Mouse (Mus musculus) heart, adult 2 months (tissue): ENCODE measurements around the gene Hba-x.

Experiments
- CTCF ChIP-seq: fragments of 200-600 bp; IDR thresholded peaks from 2 replicates; pipeline ENCODE4 v1.8.1; 2022; ENCODE audit warnings: antibody characterized with exemption, mild to moderate bottlenecking, moderate library complexity
- EP300 ChIP-seq: fragments of 200-500 bp; IDR thresholded peaks from 2 replicates; pipeline ENCODE4 v1.6.1; 2011; ENCODE audit warnings: low read depth, low read length, control low read depth; ENCODE audit not compliant: insufficient read depth
- POLR2A ChIP-seq: fragments of 200-500 bp; IDR thresholded peaks from 2 replicates; pipeline ENCODE4 v1.6.1; 2011; ENCODE audit warnings: mild to moderate bottlenecking, low read depth, low read length, control low read depth; ENCODE audit not compliant: insufficient read depth

DNA sequence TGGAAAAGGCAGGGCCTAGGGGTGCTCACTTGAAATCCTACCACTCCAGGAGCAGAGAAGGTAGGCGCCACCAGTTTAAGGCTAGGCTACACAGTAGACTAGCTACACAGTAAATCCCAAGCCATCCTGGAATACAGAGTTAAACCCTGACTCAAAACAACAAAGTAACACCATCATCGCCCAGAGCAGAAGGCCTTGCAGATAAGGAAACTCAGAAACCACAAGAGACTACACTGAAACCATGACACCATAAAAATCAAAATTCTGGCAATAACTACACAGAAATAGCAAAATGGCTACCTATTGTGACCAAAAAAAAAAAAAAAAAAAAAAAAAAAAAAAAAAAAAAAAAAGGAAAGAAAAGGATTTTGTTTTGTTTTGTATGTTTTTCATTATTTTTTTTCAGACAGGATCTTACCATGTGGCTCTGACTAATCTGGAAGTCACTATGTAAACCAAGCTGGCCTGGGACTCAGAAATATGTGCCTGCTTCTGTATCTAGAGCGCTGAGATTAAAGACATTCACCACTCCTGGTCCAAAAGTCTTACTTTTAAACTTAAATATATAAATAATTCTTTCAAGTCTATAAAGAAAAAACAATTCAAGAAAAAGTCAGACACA, 11.0 kb upstream of the Hba-x start:
- TF ChIP-seq CTCF (no peak), POLR2A (no peak), EP300 (no peak)
